Mouse (Mus musculus) right cerebral cortex, adult 18-20 months (tissue): ENCODE measurements around the gene Sprr2a2.
"Not testable (repeated sequence)": the region's sequence is repeated elsewhere in the genome, so short reads cannot be mapped to it uniquely, and the experiment has no call there.

Experiments
- DNase-seq: peaks from one replicate; pipeline ENCODE4 v3.0.0; 2022; ENCODE audit warnings: mixed read lengths

Sprr2a2 gene

DNA sequence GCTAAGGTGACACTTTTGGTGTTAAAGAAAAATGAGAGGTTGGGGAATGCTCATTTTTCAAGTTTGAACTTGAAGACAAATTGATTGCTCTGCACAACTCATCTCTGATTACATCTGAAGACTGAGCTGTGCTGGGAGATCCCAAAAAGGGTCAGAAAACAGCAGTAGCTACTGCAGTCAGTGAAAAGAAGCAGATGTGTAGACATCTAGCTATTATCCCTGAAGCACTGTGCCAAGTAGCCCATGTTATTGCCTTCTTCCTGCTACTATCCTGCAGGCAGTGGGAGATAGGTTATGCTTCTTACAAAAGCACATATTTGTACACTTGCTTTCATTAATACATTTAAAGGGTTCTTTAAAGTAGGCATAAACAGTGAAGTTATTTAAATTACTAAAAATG lies 63.9 kb downstream of the Sprr2a2 start:
- DNase-seq, result not testable (repeated sequence)

DNA sequence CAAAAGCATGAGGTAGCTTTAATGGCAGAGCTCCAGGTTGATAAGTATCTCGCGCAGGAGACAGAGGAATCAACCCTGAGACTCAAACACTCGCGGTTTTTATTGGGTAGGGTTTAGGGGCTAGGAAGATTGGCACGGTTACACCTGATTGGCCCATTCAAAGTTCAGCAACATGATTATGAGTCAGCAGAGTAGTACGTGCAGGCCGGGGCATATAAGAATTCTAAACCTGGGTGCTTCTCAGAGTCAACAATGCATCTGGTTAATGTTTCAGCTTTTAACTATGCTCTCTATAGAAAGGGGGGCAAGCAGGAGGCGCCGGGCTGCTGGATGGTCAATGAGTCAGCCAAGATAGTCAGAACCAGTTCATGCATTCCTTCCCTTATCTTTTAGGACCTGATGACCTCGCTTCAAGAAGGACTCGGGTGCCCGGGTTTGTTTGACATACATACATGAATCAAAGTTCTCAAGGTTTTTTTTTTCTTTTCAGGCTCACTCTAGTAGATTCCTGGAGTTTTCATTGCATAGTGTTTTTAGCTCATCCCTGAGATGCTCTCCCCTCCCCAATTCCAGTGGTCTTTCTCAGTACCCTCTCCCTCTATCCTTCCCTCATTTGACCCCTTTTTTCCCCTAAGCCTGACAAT lies 65.4 kb downstream of the Sprr2a2 start:
- not testable (repeated sequence) for DNase-seq

DNA sequence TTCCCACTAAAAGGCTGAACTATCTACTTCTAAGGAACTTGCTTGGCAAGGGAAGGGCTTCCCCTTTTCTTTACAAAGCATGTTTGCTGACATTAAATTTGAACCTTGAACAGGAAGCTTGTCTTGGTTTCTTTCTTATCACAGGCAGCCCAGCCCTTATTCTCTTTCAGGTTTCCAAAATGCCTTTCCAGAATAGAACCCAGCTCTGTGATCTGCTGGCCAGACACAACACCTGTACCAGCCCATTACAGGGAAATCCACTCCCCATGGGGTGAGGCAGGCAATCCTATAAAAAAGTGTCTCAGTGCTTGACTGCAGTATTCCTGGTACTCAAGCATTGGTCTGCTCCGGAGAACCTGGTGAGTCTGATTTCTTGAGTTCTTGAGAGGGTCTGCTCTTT lies 69.4 kb downstream of the Sprr2a2 start, which contains the start of gene Sprr2a3:
Sprr2a3 (plus strand) TSS at position 317 of the 400 bp plus-strand sequence.
- DNase-seq, result not testable (repeated sequence)

- DNase-seq, result not testable (repeated sequence)
Measured at GRCm38 (mm10) chr3:92288489-92288888, 72.8 kb downstream of the Sprr2a2 start.
